Mouse (Mus musculus) kidney, postnatal 36 days (tissue): Measurements from ENCODE around the gene Nbr1.

ENCODE experiments used
- DNase-seq, 2 experiments: peaks; one replicate each; pipeline ENCODE4 v3.0.0; 2021 to 2022; ENCODE audit warnings: mixed read lengths in 2 of 2

The Nbr1 gene

DNA sequence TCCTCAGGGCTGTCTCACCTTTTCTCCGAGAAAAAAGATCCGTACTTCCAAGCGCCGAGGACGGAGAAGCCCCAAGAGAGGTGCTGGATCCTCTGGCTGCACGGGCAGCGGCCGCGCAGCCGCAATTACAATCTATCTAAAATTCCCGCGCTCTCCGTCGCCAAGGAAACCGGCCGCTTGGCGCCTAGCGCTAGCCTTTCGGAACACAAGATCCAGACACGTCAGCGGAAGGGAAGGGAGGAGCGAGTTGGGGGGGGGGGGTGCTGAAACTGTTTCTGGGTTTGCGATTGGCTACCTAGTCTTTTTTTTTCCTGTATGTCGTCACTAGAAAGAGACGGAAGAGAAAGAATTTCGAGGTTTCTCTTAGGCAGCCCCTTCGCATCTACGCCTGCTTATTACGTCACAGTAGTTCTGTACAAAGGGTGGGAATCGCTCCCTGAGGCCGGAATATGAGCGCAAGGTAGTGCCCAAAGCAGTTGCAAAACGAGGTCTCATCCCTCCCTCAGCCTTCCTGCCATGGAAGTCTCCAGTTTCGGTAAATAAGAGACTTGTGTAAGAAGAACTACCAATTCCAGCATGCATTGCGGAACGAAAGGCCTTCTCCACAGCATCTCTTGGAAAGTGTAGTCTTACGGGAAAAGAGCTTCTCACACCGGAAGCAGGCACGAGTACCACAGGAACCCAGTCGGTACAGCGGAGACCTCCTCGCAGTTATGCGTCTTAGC, at the start of gene Nbr1, which contains the start of gene Brca1:
Nbr1 (plus strand) TSS at position 399 of the 725 bp plus-strand sequence.
Brca1 (minus strand) TSS at position 205 of the 725 bp plus-strand sequence.
- peak; percentile 95 to 96 for DNase-seq

DNA sequence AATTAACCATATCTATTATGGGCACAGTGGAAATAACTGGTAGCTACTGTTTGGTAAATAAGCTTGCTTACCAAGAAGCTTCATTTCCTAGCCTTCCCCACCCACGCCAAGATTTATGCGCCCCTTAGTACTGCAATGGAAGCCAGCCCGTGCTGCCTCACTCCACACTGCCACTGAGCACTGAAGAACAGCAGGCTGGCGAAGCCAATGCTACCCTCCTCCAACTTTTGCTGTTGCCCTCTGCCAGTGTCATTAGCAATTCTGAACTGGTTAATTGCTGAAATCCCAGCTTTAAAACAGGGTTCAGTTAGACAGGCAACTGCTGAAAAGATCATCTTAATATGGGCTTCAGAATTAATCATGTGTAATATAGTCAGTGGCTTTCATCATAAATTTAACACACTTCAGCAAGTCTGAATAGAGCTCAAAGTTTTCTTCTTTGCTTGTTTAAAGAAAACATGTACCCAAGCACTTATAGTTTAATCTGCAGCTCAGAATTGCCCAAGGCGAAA, 45.6 kb upstream of the Nbr1 start:
- DNase-seq, result no peak

DNA sequence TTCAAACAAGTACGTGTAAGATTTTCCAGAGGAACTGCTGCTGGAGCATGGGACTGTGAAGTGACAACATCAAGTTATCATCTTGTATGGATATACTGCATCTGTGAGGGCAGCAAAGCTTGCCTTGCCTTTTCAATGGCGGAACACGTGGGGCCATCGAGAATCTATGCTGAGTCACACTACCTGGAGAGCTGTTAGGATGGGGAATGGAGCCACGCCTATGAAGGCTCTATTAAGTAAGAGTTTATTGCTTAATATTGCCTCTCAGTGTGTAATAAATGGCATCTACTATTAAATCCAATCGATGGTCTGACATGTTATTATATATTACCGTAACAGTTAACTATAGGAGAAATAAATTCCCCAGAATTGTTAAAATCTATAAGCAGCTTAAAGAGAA, 44.9 kb upstream of the Nbr1 start:
- DNase-seq, result no peak

DNA sequence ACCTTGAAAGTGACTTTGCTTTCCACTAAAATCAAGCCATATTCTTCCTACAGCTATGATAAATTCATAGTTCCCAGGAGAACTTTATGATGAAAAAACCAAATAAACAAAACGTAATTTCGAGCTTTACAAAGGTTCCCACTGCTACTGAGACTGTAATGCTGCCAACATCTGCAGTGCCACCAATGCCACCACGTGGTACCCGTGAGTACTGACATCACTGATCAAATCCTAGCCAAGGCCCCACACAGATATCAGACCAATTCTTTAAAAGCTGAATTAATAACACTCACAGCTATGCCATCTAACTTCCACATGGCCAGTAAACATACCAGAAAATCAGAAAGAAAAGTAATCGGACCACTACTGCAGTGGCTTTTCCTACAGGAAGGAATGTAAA, 33.0 kb upstream of the Nbr1 start:
- DNase-seq, result peak in 1 of 2 experiments; percentile 21

DNA sequence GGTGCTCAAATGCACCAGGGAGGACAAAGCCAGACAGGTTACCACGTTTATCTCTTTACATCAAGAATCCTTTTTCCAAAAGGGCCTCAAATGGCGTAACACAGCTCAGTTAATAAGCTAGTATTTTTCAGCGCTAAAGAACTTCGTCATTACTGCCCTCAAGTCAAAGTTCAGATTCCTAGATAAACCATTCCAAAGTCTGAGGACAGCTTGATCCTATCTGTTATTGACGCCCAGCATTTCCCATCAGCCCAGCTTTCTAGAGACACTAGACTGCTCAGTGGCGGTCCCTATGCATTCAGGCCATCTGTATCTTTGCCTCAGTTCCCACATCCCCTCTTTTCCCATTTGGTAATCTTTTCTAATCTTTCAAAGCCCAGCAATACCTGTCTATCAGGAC, 32.6 kb upstream of the Nbr1 start:
- peak in 1 of 2 experiments; percentile 3 for DNase-seq

DNA sequence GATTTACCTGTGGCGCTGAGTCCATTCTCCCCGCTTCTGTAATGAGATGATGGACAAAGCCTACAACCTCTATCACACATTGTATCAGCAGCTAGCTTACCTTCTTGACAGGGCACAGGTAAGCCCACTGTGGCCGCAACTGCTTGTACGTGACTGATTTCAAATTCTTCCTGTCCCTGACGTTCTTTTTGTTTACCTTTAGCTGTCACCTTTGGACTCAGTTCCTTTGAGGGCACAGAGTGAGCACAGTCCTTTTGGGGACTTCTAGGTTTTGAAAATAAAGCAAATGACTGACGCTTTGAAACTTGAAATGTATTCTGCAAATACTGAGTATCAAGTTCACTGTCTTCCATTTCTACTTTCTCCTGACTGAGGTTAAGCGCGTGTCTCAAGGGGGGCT, 27.5 kb upstream of the Nbr1 start:
- DNase-seq, result no peak

DNA sequence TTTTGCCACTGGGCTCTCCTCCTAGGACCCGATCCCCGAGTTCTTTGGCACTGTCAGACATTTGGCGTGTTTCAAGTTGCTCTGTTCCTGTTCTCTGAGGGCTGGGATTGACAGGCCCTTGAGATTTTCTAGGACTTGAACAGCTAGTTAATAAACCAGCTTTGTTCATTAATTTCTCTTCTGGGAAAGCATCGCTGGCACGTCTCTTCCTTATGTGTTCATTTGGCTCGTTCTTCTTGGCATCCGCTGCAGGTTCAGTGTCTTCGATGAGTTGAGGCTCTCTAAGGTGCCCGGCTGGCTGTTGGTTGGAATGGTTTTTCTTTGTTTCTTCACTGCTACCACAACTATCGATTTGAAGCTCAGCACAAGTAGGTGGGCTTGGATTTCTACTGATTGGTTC, 26.9 kb upstream of the Nbr1 start:
- peak in 1 of 2 experiments; percentile 11 for DNase-seq

DNA sequence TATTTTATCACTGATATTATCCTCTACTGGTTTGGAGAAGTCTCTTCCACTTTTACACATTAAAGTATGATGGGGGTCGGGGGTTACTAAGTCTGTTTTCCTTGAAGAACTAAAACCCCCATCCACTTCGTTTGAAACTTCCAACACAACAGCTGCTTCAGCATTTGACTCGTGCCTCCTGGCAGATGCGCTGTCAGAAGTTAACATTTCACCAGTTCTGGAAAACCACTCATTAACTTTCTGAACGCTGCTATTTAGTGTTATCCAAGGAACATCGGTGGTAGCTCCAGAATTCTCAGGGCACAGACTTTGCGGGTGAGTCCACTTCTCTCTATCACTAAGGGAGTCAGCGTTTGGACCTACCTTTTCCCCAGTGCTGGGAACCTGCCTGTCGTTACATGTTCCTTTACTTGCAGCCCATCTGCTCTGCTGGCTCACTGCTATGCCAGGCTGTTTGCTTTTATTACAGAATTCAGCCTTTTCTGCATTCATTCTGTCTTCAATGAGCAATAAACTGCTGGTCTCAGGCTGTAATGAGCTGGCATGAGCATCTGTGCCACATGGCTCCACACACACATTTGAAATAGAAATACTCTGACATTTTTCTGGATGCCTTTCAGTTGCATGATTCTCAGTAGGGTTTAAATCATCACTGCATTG, 25.9 kb upstream of the Nbr1 start:
- peak; percentile 46 to 53 for DNase-seq

DNA sequence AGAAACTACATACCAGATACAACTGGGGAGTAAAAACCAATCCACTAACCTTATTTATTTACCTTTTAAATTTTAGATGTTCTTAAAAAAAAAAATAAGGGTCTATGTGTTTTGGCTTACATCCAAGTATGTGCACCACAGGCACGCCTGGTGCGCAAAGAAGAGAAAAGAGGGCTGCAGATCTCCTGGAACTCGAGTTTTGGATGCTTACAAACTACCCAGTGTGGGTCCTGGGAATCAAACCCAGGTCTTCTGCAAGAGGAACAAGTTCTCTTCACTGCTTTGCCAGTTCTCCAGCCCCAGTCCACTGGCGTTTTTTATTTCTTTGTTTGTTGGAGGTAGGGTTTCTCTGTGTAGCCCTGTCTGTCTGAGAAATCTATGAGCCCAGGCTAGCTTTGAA, 25.3 kb upstream of the Nbr1 start:
- DNase-seq, result no peak

DNA sequence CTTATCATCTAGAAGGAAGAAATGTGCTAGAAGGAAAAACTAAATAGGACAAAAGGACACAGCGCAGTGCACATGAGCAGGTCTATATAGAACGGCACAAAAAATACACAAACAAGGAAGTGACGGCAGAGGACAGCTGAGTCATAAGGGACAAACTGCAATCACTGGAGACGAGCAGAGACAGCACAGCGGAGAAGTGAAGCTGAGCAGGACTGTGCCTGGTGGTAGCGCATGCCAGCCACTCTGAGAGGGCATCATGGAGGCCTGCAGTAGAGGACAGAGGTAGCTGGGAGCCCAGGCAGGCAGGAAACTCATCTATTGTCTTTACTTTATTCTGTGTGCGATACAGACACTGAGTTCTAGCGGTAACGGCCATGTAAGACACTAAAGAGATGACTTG, 8.4 kb upstream of the Nbr1 start:
- DNase-seq, result no peak

DNA sequence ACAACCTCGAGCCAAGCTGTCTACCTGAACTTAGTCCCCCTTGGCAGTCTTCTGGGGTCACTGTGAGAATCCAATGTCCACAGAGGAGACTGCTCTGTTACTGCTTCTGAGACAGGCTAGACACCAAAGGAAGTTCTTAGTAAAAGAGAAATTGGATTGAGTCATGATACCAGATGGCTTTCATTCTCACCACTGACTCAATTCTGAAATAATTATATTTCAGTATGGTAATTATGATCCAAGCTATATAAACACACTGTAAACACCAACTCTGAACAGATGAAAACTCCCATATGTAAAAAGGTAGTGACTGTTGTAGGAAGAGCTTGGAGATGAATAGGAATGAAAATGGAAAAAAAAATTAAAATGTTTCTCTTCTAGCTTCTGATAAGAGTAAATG, 7.8 kb upstream of the Nbr1 start:
- no peak for DNase-seq

DNA sequence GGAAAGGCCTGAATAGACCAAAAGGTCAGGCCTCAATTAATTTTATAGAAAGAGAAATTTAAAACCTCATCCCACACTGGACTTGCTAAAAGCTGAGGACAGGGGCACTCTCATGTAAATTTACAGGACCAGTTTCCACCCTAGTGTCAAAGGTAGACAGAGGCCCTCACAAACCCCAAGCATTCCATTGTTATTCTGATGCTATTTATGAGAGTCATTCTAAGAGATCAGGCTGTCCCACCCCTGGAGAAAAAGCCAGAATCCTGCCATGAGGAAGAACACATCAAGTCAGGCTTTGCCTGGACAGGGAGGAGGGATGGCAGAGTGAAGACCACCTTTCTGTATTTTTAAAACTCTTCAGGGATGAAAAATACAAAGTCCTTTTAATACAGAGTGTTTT, 3.4 kb upstream of the Nbr1 start:
- DNase-seq, result no peak

DNA sequence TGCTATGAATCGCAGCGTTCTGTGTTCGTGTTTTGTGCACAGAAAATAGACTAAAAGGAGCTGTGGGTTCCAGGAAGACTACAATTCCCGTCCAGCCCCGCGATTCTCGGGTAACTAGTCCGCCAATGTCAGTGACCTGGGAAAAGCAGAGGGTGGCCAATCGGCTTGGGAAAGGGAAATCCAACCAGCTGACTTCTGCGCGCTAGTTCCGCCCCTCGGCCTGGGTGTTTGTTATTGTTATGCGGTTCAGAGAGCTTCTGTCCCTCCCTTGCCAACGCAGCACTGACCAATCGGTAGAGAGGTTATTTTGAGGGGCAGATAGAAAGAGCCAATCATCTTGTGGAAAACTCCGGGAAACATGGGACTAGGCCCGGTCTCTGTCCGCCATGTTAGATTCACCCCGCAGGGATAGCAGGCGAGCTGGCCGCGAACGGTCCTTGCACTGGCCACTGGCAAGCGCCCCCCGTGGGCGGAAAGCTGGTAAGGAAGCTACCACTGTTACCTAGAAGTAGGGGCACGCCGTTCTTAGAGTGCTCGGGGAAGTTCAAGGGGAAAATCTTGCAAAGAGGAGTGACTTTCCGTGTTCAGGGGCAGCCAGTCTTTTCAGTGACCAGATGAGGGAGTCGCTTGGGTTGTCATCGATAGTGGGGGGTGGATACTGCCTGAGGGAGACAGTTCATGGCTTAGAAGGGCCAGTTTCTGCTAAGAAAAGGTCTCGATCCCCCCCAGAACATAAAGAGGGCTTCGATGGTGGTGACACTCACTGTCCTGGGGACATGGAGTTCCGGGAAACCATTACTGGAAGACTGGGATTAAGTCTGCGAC, 739 bp downstream of the Nbr1 start:
- peak; percentile 96 to 100 for DNase-seq

DNA sequence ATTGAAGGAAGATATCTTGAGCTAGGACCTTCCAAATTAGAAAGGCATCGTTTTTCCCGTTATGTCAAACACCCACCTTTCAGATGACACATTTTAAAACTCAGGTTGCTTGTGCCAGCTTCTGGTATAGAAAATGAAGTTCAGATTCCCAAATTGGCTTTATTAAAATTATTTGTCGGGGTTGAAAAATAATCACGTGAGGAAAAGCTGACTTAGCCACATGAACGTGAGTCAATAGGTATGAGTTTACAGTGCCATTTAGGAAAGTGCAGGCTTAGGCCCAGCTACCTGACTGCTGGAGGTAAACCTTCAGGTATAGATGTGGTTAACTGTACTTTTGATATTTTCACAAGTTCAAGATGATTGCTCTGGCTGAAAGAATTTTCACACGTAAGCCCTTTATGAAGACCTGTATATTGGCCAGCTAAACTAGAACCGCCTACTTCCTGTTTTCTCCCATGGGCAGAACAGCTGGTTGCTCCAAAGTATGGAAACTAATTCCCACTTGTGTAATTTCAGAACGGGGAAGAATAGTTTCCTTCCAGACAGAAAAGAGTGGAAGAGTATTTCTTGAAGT, 1.5 kb downstream of the Nbr1 start:
- peak in 1 of 2 experiments; percentile 24 for DNase-seq

DNA sequence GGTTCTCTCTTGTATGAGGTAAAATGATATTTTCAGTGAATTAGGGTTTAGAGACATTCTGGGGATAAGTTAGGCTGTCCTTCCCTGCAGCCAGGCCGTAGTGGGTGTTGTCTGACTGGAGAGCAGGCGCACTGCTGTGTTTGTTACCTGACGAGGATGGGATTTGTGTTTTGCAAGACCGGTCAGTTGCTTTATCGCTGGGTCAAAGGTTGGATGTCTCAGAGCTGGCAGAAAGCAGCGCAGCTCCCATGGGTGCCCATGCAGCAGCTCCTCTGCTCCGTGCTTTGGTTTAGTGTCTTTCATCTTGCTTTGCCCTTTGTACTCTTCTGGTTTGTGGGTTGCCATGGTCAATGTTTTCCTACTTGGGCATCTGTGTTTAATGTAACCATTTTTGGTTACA, 4.6 kb downstream of the Nbr1 start:
- peak; percentile 74 to 89 for DNase-seq

DNA sequence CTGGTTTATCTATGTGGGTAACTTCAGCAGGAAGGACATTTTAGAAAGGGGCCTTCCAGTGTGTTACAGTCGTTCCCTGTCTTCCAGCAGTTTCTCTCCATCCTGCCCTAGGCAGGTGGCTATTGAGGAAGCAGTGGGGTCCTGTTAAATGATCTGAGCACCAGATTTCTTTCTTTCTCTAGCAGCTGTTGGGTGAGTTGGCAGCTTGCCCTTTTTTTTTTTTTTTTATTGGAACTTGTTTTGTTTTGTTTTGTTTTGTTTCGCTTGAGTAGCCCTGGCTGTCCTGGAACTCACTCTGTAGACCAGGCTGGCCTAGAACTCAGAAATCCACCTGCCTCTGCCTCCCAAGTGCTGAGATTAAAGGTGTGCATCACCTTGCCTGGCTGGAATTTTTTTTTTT, 5.0 kb downstream of the Nbr1 start:
- no peak for DNase-seq

DNA sequence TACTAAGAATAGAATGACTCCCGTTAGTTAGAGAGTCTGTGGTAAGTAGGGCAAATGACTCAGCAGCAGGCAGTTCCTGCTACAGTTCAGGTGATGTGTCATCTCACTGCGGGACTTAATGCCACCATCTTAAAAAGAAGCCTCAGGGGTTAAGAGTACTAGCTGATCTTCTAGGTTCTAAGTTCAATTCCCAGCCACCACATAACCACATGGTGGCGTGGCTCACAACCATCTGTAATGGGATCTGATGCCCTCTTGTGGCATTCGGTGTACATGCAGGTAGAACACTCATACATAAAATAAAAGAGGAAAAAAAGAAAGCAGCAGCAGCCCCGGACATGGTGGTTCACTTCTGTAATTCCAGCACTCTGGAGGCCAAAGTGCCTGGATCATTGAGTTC, 10.4 kb downstream of the Nbr1 start:
- DNase-seq, result peak; percentile 63 to 72

DNA sequence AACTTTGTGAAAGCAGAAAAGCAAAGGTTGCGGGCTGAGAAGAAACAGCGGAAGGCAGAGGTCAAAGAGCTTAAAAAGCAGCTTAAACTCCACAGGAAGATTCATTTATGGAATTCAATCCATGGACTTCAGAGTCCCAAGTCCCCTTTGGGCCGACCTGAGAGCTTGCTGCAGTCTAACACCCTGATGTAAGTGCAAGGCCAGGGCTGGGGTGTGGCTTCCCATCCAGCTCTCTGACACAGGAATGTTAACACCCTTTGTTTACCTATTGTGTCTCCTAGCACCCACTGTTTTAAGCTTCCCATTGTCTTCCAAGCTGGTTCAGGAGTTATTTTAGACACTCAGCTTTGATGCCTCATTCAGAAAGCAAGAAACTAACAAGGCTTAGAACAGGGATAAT, 16.5 kb downstream of the Nbr1 start:
- DNase-seq, result no peak

DNA sequence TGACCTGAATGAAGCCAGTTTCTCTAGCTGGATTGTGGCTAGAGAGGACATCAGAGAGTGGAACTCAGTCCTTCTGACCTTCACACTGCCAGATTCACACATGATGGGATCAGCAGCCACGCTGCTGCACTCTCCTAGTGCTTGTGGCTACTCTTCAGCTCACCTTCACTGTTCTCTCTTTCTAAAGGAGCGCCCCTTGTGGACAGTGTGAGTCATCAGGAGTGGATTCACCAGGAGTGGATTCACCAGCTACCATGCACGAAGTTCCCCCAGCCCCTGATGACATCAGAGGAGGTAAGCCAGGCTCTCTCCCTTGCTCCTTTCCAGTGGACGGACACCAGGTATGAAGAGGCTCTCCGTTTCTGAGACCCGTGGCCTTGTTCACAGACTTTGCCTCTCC, 24.2 kb downstream of the Nbr1 start:
- no peak for DNase-seq

DNA sequence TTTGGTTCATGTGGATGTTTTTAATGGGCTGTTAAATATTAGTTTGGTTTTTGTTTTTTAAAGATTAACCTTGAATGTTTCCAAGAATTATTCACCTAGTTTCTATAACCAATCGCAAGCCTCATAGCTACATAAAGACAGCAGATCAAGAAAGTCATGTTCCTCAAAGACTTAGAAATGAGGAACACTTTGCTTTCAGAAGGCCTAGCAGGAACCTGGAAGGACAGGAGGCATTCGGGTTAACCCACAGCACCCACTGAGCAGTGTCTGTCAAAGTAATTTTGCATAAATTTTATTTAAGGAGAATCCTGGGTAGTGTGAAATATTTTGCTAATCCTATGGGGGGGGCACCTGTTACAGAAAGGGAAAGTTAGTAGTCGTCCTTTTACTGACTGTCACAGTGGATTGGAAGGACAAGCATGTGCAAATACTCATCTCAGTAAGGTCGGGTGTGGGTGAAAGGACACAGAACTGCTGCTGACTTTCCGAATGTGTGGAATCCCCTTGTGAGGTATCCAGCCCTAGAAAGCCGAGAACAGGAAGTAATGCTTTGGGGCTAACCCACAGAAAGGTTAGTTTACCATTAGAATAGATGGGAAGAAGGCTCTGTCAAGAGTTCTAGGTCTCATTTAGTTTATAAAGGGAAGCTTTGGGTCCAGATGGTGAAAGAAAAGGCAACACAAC, 29.3 kb downstream of the Nbr1 start:
- DNase-seq, result no peak

DNA sequence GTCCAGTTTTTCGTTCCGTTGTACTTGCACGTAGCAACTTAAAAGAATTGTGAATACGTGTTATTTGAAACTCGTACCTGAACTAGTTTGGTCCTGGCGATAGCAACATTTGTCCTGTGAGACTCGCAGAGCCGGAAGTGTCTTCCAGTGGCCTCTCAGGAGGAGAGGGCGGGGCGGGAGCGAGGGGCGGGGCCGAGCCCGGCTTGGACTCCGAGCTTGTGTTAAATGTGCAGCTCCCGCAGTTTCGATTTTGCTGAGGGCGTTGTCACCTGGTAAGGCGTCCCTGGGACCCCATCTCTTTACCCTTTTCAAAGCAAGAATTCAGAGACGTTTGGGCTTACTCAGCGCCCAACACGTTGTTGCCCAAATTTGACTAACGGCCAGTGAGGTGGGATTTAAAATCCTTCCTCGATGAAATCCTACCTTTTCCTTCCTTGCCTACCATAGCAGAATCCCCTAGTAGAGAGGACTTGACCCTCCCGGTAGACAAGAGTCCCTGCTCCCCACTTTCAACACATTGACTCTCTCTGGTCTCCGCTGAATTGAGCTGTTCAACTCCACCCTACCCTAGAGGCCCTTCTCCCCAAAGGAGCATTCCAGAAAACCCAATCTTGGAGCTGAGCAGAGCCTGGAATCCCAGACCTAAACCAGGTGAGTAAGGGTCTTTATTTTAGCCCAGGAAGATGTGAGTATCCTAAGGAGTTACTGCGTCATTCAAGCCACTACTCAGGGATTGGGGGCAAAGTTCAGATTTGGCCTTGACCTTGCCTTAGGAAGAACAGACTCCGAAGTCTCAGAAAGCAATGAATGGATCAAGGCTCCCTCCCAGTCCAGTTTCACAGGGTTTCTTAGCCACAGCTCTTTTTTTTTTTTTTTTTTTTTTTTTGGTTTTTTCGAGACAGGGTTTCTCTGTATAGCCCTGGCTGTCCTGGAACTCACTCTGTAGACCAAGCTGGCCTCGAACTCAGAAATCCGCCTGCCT, 30.4 kb downstream of the Nbr1 start, which contains the start of gene Tmem106a:
Tmem106a (plus strand) TSS at position 189 of the 982 bp plus-strand sequence.
- peak; percentile 86 to 90 for DNase-seq
